Mouse (Mus musculus) kidney, postnatal 14 days (tissue): ENCODE data around the gene Gm17268.

Source experiments
- DNase-seq: peaks from one replicate; pipeline ENCODE4 v3.0.0; 2022; ENCODE audit warnings: mixed read lengths

Gm17268 gene

DNA sequence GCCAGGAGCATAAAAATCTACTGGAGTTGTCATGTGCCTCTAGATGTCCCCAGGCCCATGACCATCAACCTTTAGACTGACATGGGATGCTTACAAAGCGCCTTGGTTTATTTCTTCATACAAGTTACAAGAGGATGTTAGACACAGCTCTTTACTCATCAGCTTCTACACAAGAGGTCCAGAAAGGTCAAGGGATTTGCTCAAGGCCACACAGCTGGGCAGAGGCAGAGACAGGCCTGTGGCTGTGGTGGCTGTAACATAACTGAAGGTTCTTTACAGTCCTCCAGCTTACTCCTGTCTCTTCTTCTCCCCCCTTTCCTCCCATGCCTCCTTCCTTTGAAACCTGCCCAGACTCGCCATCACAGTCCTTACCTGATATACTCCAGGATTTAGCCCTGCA is 8.2 kb downstream of the Gm17268 start:
- DNase-seq = no peak

DNA sequence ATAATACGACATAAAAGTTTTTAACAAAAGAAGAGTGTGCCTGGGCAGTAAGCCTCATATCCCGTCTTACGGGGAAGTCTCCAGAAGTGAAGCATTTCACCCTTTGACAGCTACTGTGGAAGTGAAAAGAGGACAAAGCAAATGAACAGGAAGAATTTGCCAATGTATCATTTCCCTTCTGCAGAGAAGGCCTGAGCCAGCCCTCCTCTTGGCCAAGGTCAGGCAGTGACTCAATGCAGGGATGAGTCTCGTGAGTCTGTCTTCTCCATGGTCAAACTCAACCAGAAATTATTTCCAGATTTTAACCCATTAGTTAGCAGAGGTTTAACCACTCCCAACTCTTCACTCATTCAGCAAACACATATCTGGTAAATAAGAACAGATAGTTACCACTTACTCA is 14.6 kb downstream of the Gm17268 start:
- DNase-seq = no peak

DNA sequence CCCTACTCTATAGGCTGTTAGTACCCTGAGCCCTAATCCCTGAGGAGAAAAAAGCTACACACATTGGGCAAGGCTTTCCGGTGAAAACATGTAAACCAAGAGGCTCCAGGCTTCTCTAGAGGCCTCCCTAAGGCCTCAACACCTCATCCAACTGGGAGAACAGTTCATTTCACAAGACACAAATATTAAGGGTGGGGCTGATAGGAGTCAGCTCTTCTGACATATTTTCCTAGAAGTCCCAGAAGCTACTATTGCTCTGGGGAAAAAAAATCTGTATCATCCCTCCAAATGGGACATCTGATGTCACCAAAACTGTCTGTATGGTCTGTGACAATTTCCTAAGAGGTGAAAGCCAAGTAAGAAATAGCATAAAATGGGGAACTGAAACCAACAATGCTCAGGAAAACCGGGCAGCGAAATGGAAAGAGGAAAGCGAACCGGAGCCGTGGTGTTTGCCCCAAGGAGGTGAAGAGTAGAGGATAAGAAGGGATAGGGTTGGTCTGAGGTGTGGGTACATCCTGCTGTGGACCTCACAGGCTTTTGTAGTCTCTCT is 15.8 kb downstream of the Gm17268 start:
- no peak for DNase-seq

DNA sequence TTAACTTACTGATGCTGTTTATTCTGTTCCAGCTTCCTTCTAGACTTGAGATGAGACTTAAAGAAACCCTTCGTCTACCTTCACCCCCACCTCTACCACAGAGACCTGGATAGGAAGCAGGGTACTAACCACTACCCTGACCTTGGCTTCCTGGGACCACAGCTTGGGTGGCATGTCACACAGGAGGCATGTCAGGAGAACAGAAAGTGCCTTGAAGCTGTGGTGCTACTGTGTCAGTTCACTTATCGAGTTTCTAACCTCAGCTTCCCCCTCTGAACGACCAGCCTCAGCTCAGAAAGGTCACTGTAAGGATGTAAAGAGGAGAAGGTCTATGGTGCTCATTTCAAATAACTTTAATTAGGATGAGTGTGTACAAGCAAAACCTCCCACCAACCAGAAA is 17.0 kb downstream of the Gm17268 start:
- DNase-seq = no peak

DNA sequence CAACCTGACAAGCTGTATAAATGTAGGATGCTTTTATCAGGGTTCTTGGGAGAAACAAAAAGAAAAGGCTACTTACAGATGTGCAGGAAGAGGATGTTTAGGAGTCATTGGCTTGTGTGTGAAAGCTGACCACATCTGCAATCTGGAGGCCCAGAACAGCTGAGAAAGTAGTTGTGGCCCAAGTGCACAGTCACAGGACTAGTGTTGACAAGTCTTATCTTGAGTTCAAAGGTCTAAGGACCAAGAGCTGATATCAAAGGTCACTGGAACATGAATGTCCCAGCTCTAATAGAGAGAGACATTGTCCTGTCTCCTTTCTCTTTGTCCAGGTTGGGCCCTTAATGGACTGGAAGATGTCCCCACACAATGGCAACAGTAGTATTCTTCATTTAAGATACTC is 18.6 kb downstream of the Gm17268 start:
- DNase-seq = no peak

DNA sequence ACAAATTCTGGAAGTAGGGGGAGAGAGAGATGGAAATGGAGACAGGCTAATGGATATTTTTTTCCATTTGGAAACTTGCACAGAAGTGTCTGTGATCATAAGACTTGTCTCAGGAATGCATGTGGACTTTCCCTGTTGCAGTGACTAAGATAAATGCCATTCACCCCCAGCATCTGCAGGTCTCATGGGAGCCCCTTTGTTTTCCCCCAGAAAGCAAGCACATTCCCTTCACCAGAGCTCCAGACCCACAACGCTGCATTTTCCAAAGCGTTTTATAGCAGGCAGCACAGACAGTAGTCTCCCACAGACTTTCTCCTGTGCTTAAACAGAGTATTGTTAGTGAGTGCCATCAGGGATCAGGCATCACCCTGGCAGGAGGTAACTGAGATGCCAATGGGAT is 19.0 kb downstream of the Gm17268 start:
- DNase-seq = no peak

DNA sequence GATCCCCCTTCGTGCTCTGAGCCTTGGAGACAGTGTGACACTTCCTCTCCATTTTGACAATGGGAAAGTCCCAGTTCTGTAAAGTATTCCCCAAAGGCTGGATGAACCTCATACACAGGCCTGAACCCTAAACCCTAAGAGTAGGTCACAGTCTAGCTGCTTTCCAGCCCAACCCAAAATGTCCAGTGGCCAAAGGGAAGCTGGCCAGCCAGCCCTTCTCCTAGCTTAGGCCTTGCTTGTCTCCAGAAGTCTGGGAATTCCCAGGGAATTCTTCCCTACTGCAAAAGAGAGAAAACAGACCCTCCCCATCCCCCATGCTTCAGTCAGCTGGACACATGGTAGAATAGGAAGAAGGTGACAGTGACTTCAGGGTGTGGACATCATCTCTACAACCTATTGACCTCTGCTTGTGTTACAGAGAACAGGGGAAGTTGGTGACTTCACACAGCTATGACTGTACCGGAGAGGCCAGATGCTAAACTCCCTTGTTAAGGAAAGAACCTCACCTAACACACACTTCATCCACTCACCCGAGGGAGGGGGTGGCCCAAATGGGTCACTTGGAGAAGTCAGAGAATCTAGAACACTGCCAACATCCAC is 22.1 kb downstream of the Gm17268 start:
- no peak for DNase-seq

DNA sequence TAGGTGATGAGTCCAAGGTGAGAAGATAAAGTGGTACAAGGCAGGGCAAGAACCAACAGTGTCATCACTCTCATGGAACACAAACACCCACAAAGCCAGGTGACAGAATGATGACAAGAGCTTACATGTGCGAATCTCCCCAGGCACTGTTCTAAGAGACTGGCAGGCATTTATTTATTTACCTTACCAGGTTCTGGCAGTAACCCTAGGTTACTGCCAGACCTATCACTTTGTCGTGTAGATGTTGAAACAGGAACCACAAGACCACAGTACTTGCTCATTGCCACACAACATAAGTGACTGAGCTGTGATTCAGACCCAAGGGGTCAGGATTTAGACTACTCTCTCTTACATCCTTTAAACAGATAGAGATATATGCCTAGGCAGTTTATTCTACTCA is 23.3 kb downstream of the Gm17268 start:
- DNase-seq = no peak

DNA sequence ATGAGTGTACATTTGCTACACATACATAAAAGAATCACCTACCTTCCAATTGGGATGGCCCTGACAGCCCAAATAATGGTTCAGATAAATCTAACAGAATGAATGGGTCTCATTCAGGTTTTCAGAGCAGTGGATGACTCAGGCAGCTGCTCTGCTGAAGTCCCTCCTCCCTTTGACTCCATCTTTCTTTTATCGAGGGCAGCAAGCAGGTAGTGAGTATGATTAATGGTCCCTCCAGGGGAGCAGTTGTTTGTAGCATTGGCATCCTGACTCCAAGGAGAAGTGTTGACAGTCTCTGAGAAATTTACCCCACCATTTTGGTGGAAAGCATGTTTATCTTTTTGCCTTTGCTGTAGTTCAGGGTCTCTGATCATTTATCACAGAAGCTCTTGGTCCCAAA is 24.6 kb downstream of the Gm17268 start:
- no peak for DNase-seq

DNA sequence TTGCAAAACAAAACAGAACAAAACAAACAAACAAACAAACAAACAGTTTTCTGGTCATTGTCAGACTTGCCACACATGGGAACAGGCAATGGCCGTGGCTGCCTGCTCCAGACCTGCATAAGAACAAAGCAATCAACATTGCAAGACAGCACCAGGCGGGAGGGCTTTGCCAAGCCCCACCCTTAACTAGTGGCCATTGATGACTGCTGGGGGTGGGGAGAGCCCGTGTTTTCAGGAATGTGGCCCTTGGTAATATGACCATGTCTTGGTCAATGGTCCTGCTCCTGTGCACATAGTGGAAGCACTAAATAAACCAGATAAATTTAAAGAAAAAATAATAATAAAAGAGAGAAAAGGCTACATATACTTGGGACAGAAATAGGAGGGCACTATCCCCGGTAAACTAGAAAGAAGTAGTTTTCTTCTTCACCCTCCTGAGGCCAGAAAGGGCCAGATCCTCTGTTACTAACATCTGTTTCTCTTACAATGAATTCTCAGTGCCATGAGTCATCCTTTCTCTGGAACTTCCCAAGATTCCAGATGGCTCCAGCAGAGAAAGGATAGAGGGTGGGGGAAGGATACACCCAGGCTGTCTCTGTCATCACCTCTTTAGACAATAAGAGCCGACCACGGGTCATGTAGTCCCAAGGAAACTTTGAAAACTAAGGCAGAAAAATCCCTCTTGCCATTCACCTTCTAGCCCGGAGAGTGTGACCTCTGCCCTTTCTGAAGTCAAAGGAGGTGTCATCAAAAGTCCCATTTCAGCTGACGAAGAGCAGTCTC is 26.8 kb downstream of the Gm17268 start:
- DNase-seq = no peak

DNA sequence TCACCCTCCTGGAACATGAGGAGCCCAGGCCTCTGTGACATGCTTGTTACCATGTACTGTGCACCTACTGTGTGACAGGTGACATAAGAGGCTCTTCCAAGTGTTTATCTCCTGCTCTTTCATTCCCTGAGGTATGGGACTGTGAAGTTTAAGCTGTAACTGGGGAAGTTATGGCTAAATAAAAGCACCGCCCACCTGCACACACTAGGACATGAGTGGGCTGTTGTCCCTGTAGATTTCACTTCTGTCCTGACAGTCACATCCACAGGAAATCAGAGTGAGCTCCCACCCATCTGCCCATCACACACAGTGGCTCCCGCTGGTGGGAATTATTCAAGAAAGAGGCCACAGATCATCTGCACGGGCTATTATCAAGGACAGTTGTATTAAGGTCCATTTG is 28.2 kb downstream of the Gm17268 start:
- DNase-seq = no peak

DNA sequence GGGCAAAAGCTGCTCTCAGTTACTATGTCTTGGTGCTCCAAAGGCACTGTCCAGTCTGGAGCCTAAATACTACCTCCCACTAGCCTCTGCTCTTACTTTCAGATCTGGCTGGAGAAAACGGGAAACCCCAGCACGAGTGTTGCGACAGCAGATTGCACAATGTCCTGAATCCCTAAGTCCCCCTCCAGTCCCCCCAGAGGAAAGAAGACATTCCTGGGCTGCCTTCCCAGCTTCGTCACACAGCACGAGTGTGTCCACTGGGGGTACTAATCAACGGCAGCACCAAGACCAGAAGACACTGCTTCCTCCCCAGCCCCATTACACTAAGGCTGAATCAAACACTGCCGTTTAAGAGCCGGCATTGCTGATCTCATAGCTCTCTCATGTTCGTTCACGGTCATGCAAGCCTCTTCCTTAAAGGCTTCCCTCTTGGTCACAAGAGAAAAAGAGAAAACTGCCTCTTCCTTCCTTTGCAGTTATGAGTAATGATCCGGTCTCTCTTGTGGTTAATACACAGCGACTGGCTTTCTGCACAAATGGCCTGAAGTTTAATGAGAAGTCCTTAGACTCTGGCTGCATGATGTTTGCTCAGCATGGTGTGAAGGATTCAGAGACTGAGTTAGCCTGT is 31.5 kb downstream of the Gm17268 start:
- peak; percentile 71 for DNase-seq

DNA sequence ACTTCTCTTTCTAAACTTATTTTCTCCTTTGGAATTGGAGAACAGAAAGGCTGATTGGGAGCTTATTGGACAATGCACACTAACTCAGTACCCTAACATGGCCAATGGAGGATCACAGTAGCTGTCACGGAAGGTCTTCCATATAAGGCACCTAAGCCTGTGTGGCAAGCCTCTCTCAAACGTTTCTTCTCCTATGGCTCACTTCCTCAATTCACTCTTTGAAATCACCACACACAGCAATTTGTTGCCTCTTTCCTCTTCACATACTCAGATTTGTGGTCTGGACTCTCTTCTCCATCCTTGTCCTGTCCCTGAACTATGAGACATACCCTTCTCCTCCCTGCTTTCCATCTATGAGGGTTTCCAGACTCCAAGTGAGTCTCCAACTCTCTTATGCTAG is 33.6 kb downstream of the Gm17268 start:
- no peak for DNase-seq

DNA sequence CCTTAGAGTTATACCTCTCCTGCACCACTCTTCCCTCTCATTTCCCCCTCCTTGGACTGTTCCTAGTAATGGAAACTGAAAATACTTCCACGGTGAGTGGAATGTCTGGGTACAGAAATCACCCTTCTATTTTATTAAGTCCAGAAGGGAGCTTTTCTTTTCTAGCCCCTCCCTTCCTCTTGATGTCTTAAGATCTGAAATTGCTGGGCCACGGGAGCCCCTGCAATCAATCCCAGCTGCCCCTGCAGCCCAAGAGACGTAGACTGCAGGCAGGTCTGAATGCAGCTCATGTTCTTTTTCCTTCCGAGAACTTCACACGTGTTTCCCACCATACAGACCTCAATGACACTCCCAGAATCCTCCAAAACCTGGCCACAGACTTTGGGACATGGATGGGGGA is 37.8 kb downstream of the Gm17268 start:
- no peak for DNase-seq

DNA sequence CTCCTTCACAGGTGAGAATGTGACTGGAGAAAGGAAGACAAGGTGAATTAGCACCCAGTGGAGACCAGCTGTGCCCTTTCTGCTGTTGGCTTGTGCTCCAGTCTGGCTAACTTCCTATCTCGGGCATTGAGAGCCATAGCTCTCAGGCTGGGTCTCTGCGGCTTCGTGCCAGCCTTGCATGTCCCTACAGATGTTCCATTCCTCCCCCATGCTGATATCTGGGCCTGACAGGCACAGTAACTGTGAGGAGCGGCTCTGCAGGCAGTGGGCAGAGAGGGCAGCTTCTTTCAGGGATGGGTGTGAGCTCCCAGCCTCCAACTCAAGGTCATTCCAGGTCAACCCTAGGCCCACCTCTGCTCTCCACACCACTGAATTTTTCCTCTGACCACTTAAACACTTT is 38.9 kb downstream of the Gm17268 start:
- no peak for DNase-seq

DNA sequence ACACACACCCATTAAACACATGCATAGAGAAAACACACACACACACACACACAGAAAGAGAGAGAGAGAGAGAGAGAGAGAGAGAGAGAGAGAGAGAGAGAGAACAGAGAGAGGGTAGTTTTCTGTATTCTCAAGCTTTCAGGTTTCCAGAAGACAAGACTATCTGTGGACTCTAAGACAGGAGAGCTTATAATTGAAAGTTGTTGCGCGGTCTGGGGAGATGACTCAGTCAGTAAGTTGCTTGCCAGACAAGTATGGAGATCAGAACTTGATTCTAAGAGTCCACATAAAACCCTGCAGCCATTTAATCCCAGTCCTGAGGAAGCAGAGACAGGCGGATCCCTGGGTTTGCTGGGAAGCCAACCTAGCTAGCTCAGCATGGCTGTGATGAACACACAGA is 39.7 kb downstream of the Gm17268 start:
- DNase-seq = no peak

DNA sequence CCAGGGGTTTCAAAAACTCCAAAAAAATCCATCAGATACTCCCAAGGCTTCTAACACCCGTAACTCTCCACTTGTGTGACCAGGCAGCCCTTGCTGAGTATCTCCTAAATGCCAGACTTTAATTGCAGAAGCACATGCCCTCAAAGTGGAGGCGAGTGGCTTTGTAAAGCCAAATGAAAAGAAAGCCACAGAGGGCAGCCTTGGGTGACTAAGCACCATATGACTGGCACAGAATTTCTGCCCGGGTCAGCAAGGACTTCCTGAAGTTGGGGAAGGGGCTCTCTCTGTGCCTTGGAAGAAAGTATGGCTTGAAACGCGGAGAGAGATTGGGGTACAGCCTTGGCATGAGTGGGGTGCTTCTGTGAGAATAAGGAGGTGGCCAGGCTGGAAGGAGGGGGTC is 41.3 kb downstream of the Gm17268 start:
- no peak for DNase-seq

DNA sequence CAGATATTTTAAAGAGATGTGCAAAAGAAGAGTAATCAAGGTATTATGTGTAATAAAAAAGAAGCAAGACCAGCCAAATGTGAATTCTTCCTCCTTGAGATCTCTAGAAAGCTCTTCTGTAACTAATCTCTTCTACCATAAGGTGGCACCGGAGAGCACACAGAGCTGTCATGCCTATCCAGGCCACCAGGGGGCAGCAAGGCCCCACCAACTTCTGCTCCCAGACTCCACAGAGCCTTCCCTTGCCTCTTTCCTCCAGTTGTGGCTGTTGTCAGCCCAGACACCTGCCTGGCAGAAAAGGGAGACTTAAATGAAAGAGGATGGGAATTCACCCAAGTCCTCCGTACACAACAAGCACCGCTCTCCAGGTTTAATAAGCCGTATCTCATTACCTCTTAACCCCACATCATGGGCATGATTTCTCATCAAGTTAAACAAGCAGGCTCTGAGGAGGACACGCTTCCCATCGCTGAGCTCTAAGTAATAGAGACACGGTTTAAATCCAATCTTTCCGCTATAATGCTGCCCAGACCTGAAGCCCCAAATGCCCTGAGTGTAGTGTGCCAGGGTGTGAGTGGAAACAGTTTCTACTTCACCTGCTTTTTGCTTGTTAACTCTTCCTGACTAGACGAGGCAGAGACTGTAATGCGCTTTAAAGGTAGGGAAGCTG is 42.1 kb downstream of the Gm17268 start:
- DNase-seq = peak; percentile 72

DNA sequence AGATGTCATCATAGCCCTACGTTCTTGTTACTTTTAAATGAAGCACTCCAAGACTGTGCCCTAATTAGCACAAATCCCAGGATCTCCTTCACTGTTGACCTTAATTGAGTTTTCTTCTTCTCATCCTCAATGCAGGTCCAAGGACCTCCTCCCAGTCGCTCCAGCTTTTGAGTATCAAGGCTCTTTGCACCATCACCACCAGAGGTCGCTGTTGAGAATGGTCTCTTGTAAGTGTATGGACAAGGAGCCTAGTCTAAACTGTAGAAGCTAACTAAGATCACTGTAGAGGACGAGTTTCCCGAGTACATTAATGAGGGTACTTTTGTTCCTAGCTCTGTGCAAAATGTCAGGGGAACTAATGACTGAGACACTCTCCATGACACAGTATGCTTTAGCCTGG is 55.2 kb downstream of the Gm17268 start:
- peak; percentile 41 for DNase-seq

DNA sequence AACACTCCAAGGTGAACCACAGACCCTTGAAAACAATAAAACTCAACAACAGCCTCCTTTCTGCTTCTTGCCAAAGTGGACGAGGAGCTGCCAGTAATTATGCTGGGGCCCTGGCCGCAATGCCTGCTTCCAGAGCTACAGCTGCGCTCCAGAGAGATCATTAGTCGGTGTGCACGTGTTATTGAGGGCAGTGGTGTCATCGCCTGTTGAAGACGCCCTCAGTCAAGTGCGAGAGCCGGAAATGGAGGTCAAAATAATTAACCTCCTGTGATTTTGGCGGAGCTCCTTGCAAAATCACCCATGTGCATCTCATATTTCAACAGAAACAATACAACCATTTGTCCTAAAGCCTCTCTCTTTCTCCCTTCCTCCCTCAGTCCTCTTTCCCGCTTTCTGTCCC is 56.2 kb downstream of the Gm17268 start:
- peak; percentile 11 for DNase-seq
